Mouse (Mus musculus): ENCODE data around the gene Cntnap3.

The Cntnap3 gene

GRCm38 (mm10) chr13:64903585-64904208 lies at the start of gene Cntnap3:
Gene Cntnap3 (minus strand): TSS chr13:64903955.
- DNase-seq (ENCODE audit: low read depth, low spot score): no peak

GRCm38 (mm10) chr13:64917191-64917590 lies 13.4 kb upstream of the Cntnap3 start, which contains the start of gene Spata31:
Gene Spata31 (plus strand): TSS chr13:64917406.
- no peak for DNase-seq (ENCODE audit: low read depth, low spot score)

GRCm38 (mm10) chr13:64903132-64903531 lies 623 bp downstream of the Cntnap3 start:
- DNase-seq (ENCODE audit: low read depth, low spot score): no peak

GRCm38 (mm10) chr13:64865397-64865796 lies 38.4 kb downstream of the Cntnap3 start:
- no peak for DNase-seq (ENCODE audit: low read depth, low spot score)

- peak; percentile 2 for DNase-seq (ENCODE audit: low read depth, low spot score)
Measured at GRCm38 (mm10) chr13:64824856-64825255, 78.9 kb downstream of the Cntnap3 start.

- DNase-seq (ENCODE audit: low read depth, low spot score): no peak
Measured at GRCm38 (mm10) chr13:64745383-64745782, 158.4 kb downstream of the Cntnap3 start.

- DNase-seq (ENCODE audit: low read depth, low spot score): no peak
Measured at GRCm38 (mm10) chr13:64732244-64732643, 171.5 kb downstream of the Cntnap3 start.

GRCm38 (mm10) chr13:64716791-64717190 lies 187.0 kb downstream of the Cntnap3 start:
- DNase-seq (ENCODE audit: low read depth, low spot score): no peak

- DNase-seq (ENCODE audit: low read depth, low spot score): no peak
Measured at GRCm38 (mm10) chr13:64692463-64692862, 211.3 kb downstream of the Cntnap3 start.
